Mouse (Mus musculus) CH12.LX (cell line): ENCODE measurements around the gene Adamtsl4. TPM values are rescaled to one million over a fixed set of nuclear protein-coding genes. Genes with fewer than 3 reads are reported as not detected.

Experiments
- DNase-seq: peaks from one replicate; pipeline ENCODE4 v3.0.0-alpha.2; 2013; ENCODE audit errors: extremely low read depth
- H3K27ac ChIP-seq: 2 replicates; pipeline ENCODE4 v1.5.1; 2012; ENCODE audit warnings: low read depth, mild to moderate bottlenecking, control low read depth, moderate library complexity; ENCODE audit not compliant: insufficient read depth
- H3K27me3 ChIP-seq: replicated peaks from 2 replicates; pipeline ENCODE3; 2012; ENCODE audit warnings: inconsistent platforms
- H3K36me3 ChIP-seq, 2 experiments: replicated peaks in 1 of 2; 2 replicates each; pipeline versions ENCODE3 to v1.6.1; 2012; ENCODE audit warnings: inconsistent platforms in 1 of 2, low read length in 1 of 2, mild to moderate bottlenecking in 1 of 2, mixed read lengths in 1 of 2, moderate library complexity in 1 of 2; ENCODE audit not compliant: control insufficient read depth in 1 of 2, insufficient read depth in 1 of 2
- H3K4me1 ChIP-seq, 2 experiments: 2 replicates each; pipeline ENCODE4 v1.6.1; 2012; ENCODE audit warnings: inconsistent platforms in 1 of 2, moderate library complexity in 1 of 2; ENCODE audit not compliant: insufficient read depth in 2 of 2, control insufficient read depth in 1 of 2
- H3K4me2 ChIP-seq: 2 replicates; pipeline ENCODE4 v1.6.1; 2012; ENCODE audit warnings: low read depth, mild to moderate bottlenecking, control low read depth; ENCODE audit not compliant: poor library complexity, insufficient read depth, severe bottlenecking
- H3K4me3 ChIP-seq, 3 experiments: fragments of 150-350 bp in 1 of 3; sonication (generic) in 1 of 3; replicated peaks in 1 of 3; 2 replicates each; pipeline versions ENCODE3 to v1.5.1; 2011 to 2012; ENCODE audit warnings: low read depth in 2 of 3, low read length in 2 of 3, mild to moderate bottlenecking in 2 of 3, moderate library complexity in 2 of 3, control low read depth in 1 of 3, improper control_type of control experiment in 1 of 3, inconsistent platforms in 1 of 3, mixed read lengths in 1 of 3; ENCODE audit not compliant: poor library complexity in 1 of 3
- H3K79me2 ChIP-seq: replicated peaks from 2 replicates; pipeline ENCODE4 v1.6.1; 2012; ENCODE audit warnings: mild to moderate bottlenecking, moderate library complexity; ENCODE audit not compliant: control insufficient read depth, poor library complexity, insufficient read depth, severe bottlenecking; ENCODE audit errors: extremely low read depth
- H3K9ac ChIP-seq: 2 replicates; pipeline ENCODE4 v1.6.1; 2012; ENCODE audit warnings: low read depth, mild to moderate bottlenecking, control low read depth, moderate library complexity; ENCODE audit not compliant: insufficient read depth
- H3K9me3 ChIP-seq: replicated peaks from 2 replicates; pipeline ENCODE3; 2012; ENCODE audit warnings: low read length, inconsistent platforms, mixed read lengths
- BHLHE40 ChIP-seq: IDR thresholded peaks from 2 replicates; pipeline ENCODE4 v1.6.1; 2011; ENCODE audit warnings: mild to moderate bottlenecking, low read depth, low read length, improper control_type of control experiment
- CHD1 ChIP-seq: IDR thresholded peaks from 2 replicates; pipeline ENCODE4 v1.6.1; 2012; ENCODE audit warnings: low read depth, low read length, improper control_type of control experiment, inconsistent platforms
- CHD2 ChIP-seq: IDR thresholded peaks from 2 replicates; pipeline ENCODE4 v1.6.1; 2011; ENCODE audit warnings: low read length, improper control_type of control experiment
- CTCF ChIP-seq, 2 experiments: IDR thresholded peaks in 1 of 2; conservative IDR thresholded peaks in 1 of 2; 2 replicates each; pipeline ENCODE4 v1.5.1; 2011 to 2012; ENCODE audit warnings: low read depth in 2 of 2, low read length in 2 of 2, improper control_type of control experiment in 1 of 2, inconsistent platforms in 1 of 2, mild to moderate bottlenecking in 1 of 2, moderate library complexity in 1 of 2
- E2F4 ChIP-seq: IDR thresholded peaks from 2 replicates; pipeline ENCODE4 v1.6.1; 2011; ENCODE audit warnings: low read depth, low read length, improper control_type of control experiment; ENCODE audit not compliant: insufficient replicate concordance
- ELF1 ChIP-seq: IDR thresholded peaks from 2 replicates; pipeline ENCODE4 v1.6.1; 2014; ENCODE audit warnings: low read depth, mild to moderate bottlenecking, inconsistent platforms, low read length, improper control_type of control experiment
- EP300 ChIP-seq: IDR thresholded peaks from 2 replicates; pipeline ENCODE4 v1.6.1; 2011; ENCODE audit warnings: low read length, improper control_type of control experiment
- ETS1 ChIP-seq: conservative IDR thresholded peaks from 2 replicates; pipeline ENCODE4 v1.6.1; 2012; ENCODE audit warnings: low read depth, mild to moderate bottlenecking, inconsistent platforms, low read length, improper control_type of control experiment, moderate library complexity
- GABPA ChIP-seq: IDR thresholded peaks from 2 replicates; pipeline ENCODE4 v1.6.1; 2012; ENCODE audit warnings: low read depth, low read length, improper control_type of control experiment, inconsistent platforms; ENCODE audit not compliant: insufficient replicate concordance
- HCFC1 ChIP-seq: IDR thresholded peaks from 2 replicates; pipeline ENCODE4 v1.6.1; 2012; ENCODE audit warnings: low read depth, mild to moderate bottlenecking, inconsistent platforms, low read length, improper control_type of control experiment
- IRF4 ChIP-seq: IDR thresholded peaks from 2 replicates; pipeline ENCODE4 v1.6.1; 2014; ENCODE audit warnings: low read depth, mild to moderate bottlenecking, inconsistent platforms, low read length, improper control_type of control experiment
- JUN ChIP-seq: IDR thresholded peaks from 2 replicates; pipeline ENCODE4 v1.6.1; 2011; ENCODE audit warnings: low read depth, mild to moderate bottlenecking, low read length, improper control_type of control experiment, moderate library complexity; ENCODE audit not compliant: insufficient read depth
- JUND ChIP-seq: conservative IDR thresholded peaks from 2 replicates; pipeline ENCODE4 v1.6.1; 2011; ENCODE audit warnings: low read depth, low read length, improper control_type of control experiment
- KAT2A ChIP-seq: IDR thresholded peaks from 2 replicates; pipeline ENCODE4 v1.6.1; 2012; ENCODE audit warnings: low read length, improper control_type of control experiment, inconsistent platforms; ENCODE audit not compliant: insufficient replicate concordance
- MAFK ChIP-seq: IDR thresholded peaks from 2 replicates; pipeline ENCODE4 v1.6.1; 2011; ENCODE audit warnings: low read length, improper control_type of control experiment; ENCODE audit not compliant: insufficient replicate concordance
- MAX ChIP-seq: IDR thresholded peaks from 2 replicates; pipeline ENCODE4 v1.6.1; 2011; ENCODE audit warnings: low read length, improper control_type of control experiment
- MEF2A ChIP-seq: IDR thresholded peaks from 2 replicates; pipeline ENCODE4 v1.6.1; 2014; ENCODE audit warnings: low read depth, mild to moderate bottlenecking, inconsistent platforms, low read length, improper control_type of control experiment, borderline replicate concordance
- MXI1 ChIP-seq: IDR thresholded peaks from 2 replicates; pipeline ENCODE4 v1.6.1; 2011; ENCODE audit warnings: mild to moderate bottlenecking, low read depth, low read length, improper control_type of control experiment
- MYC ChIP-seq: IDR thresholded peaks from 2 replicates; pipeline ENCODE4 v1.6.1; 2011; ENCODE audit warnings: low read depth, mild to moderate bottlenecking, improper control_type of control experiment, low read length
- NELFE ChIP-seq: IDR thresholded peaks from 2 replicates; pipeline ENCODE4 v1.6.1; 2011; ENCODE audit warnings: low read depth, low read length, improper control_type of control experiment
- NRF1 ChIP-seq: IDR thresholded peaks from 2 replicates; pipeline ENCODE4 v1.6.1; 2014; ENCODE audit warnings: low read depth, mild to moderate bottlenecking, inconsistent platforms, low read length, improper control_type of control experiment, moderate library complexity
- PAX5 ChIP-seq: IDR thresholded peaks from 2 replicates; pipeline ENCODE4 v1.6.1; 2012; ENCODE audit warnings: low read length, inconsistent platforms, mixed read lengths
- POLR2A ChIP-seq: IDR thresholded peaks from 2 replicates; pipeline ENCODE4 v1.6.1; 2011; ENCODE audit warnings: low read depth, mild to moderate bottlenecking, improper control_type of control experiment, low read length
- SIN3A ChIP-seq: IDR thresholded peaks from 2 replicates; pipeline ENCODE4 v1.6.1; 2012; ENCODE audit warnings: low read length, improper control_type of control experiment, inconsistent platforms
- SMC3 ChIP-seq: IDR thresholded peaks from 2 replicates; pipeline ENCODE4 v1.6.1; 2011; ENCODE audit warnings: low read depth, low read length, improper control_type of control experiment
- TCF12 ChIP-seq: IDR thresholded peaks from 2 replicates; pipeline ENCODE4 v1.6.1; 2014; ENCODE audit warnings: low read depth, mild to moderate bottlenecking, inconsistent platforms, low read length, improper control_type of control experiment
- UBTF ChIP-seq: IDR thresholded peaks from 2 replicates; pipeline ENCODE4 v1.6.1; 2012; ENCODE audit warnings: low read depth, mild to moderate bottlenecking, inconsistent platforms, low read length, improper control_type of control experiment, moderate library complexity
- USF1 ChIP-seq: IDR thresholded peaks from 2 replicates; pipeline ENCODE4 v1.6.1; 2014; ENCODE audit warnings: low read depth, mild to moderate bottlenecking, inconsistent platforms, low read length, improper control_type of control experiment
- USF2 ChIP-seq: conservative IDR thresholded peaks from 2 replicates; pipeline ENCODE4 v1.6.1; 2011; ENCODE audit warnings: low read depth, low read length, improper control_type of control experiment
- ZC3H11A ChIP-seq: IDR thresholded peaks from 2 replicates; pipeline ENCODE4 v1.6.1; 2012; ENCODE audit warnings: low read depth, mild to moderate bottlenecking, inconsistent platforms, low read length, improper control_type of control experiment
- ZKSCAN1 ChIP-seq: IDR thresholded peaks from 2 replicates; pipeline ENCODE4 v1.6.1; 2012; ENCODE audit warnings: low read depth, inconsistent platforms, low read length, improper control_type of control experiment, borderline replicate concordance
- ZMIZ1 ChIP-seq: IDR thresholded peaks from 2 replicates; pipeline ENCODE4 v1.6.1; 2012; ENCODE audit warnings: low read depth, mild to moderate bottlenecking, inconsistent platforms, low read length, improper control_type of control experiment
- dilution Hi-C: fragments of 300-500 bp; cut with MboI; formaldehyde crosslinking; loops from 2 replicates; pipeline ENCODE4 v1.14.3; 2020; ENCODE audit warnings: low sequenced_read_pairs; ENCODE audit not compliant: extremely low pct_unique_long_range_greater_than_20kb, extremely low pct_ligation_motif_present
- in situ Hi-C: fragments of 300-500 bp; cut with MboI; formaldehyde crosslinking; loops from 3 replicates; pipeline ENCODE4 v1.14.3; 2019; ENCODE audit warnings: low sequenced_read_pairs, low pct_ligation_motif_present, low pct_unique_long_range_greater_than_20kb, mixed read lengths
- polyA plus RNA-seq: library from polyadenylated mRNA; unstranded; fragments of >175 nt; gene quantifications from 2 replicates; pipeline ENCODE4 v1.2.1, GENCODE M21; 2012; ENCODE audit warnings: low read depth; ENCODE audit not compliant: insufficient read length
- total RNA-seq, 2 experiments: library from RNA; depleted of rRNA; stranded (reverse); fragments of 300-350 nt in 1 of 2; fragments of >200 nt in 1 of 2; gene quantifications; 2 replicates each; pipeline ENCODE4 v1.2.3; 2012 to 2014

Adamtsl4 gene
- total and polyA plus RNA-seq, 3 experiments = 0.10 to 0.85 TPM; not detected in 1

GRCm38 (mm10) chr3:95664940-95665352 lies 22.8 kb downstream of the Adamtsl4 start:
- H3K4me3 ChIP-seq = no peak overlapping the region
- H3K36me3 ChIP-seq = peaks cover 34 to 66% of the 10 kb centered on the region in 2 experiments
- in situ Hi-C loops = no loop called here

DNA sequence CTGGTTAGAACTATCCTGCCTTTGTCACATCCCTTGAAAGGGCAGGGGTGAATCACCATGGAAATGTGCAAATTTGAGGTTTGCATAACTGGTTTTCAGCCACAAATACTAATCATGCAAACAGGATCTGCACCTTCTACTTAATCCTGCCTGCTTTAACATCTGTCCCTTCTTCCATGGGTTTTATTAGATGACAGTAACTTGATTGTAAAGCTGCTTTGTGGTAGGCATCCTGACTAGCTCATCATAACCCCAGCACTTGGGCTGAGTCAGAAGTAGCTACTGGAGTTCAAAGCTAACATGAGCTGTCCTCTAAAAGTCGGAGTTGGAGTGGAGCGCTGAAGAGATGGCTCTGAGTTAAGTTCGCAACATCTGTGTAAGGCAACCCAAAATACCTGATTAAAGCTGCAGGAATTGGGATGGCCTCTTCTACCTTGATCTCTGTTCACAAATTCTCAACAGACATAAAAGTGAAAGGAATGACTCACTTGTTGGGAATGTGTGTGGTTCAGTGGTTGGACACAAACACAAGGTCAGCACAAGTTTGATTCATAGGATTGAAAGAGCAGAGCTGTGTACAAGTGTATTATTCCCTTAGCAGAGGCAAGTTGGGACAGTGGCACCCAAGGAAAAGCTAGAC lies 23.6 kb downstream of the Adamtsl4 start:
- Histone ChIP-seq H3K4me3 (no peak overlapping the region), H3K4me2 (peak overlapping the region; percentile 95), H3K9ac (no peak overlapping the region), H3K4me1 (peaks cover 20 to 67% of the 10 kb centered on the region in 2 experiments), H3K27me3 (no peaks in the 10 kb centered on the region), H3K27ac (peak overlapping the region; percentile 91), H3K36me3 (peaks cover 34 to 66% of the 10 kb centered on the region in 2 experiments), H3K79me2 (peaks cover 84% of the 10 kb centered on the region), H3K9me3 (no peaks in the 10 kb centered on the region)
- peak; percentile 69 for DNase-seq
- dilution Hi-C loops (no loop called here), in situ Hi-C loops (no loop called here)
- TF ChIP-seq EP300 (peak; percentile 62), USF2 (no peak), PAX5 (no peak), MAX (no peak), USF1 (no peak), MAFK (peak; percentile 26; the same call in 1 of the 2 replicates), ZMIZ1 (peak; percentile 71), HCFC1 (no peak), BHLHE40 (no peak), IRF4 (no peak), ZKSCAN1 (no peak), NRF1 (no peak), CTCF (conservative IDR thresholded peaks at IDR 0.05 in 1 of 2, IDR thresholded peaks at IDR 0.05 in 1 of 2; ENCODE audit: low read depth in 2 of 2, low read length in 2 of 2) (no peak), SMC3 (peak; percentile 13), ELF1 (0 out of 2 replicates have a peak, but pooled peaks have one; percentile 24), CHD1 (no peak; the same call in 1 of the 2 replicates), E2F4 (no peak), GABPA (no peak), JUND (no peak), MEF2A (0 out of 2 replicates have a peak, but pooled peaks have one; percentile 16), KAT2A (no peak), JUN (no peak), UBTF (no peak), POLR2A (no peak)

More at GRCm38 (mm10) chr3:95664940-95665352, 22.8 kb downstream of the Adamtsl4 start:
- H3K4me2 ChIP-seq = 0 out of 2 replicates have a peak overlapping the region, but pooled peaks have one; percentile 3
- peak; percentile 33; the same call in 1 of the 2 replicates for TF ChIP-seq IRF4
- TF ChIP-seq MXI1 = no peak
- TF ChIP-seq HCFC1 = no peak
- peak; percentile 56; the same call in 1 of the 2 replicates for TF ChIP-seq ETS1
- 0 out of 2 replicates have a peak, but pooled peaks have one; percentile 58 for TF ChIP-seq CHD1
- 0 out of 2 replicates have a peak, but pooled peaks have one; percentile 6 for TF ChIP-seq BHLHE40
- TF ChIP-seq NRF1 = no peak
- TF ChIP-seq MAX = peak; percentile 24; the same call in 1 of the 2 replicates
- no peak; the same call in 1 of the 2 replicates for TF ChIP-seq CHD2
- TF ChIP-seq MYC = 0 out of 2 replicates have a peak, but pooled peaks have one; percentile 28
- peak; percentile 44; the same call in 1 of the 2 replicates for TF ChIP-seq MEF2A
- peak; percentile 63; the same call in 1 of the 2 replicates for TF ChIP-seq TCF12
- no peak for TF ChIP-seq ZC3H11A
- no peak for TF ChIP-seq PAX5
- peak; percentile 35; the same call in 1 of the 2 replicates for TF ChIP-seq NELFE
- TF ChIP-seq CTCF (conservative IDR thresholded peaks at IDR 0.05 in 1 of 2, IDR thresholded peaks at IDR 0.05 in 1 of 2; ENCODE audit: low read depth in 2 of 2, low read length in 2 of 2) = no peak
- TF ChIP-seq SIN3A = peak; percentile 72
- TF ChIP-seq E2F4 = no peak
- dilution Hi-C loops = no loop called here
- H3K27ac ChIP-seq = peak overlapping the region; percentile 91
- H3K79me2 ChIP-seq = peaks cover 83% of the 10 kb centered on the region
- H3K4me1 ChIP-seq = peaks cover 22 to 76% of the 10 kb centered on the region in 2 experiments
- H3K9ac ChIP-seq = no peak overlapping the region
- no peaks in the 10 kb centered on the region for H3K27me3 ChIP-seq
- peak; percentile 75 for DNase-seq
- no peaks in the 10 kb centered on the region for H3K9me3 ChIP-seq
